Mouse (Mus musculus) stomach, postnatal 0 days (tissue): ENCODE results near the gene Lta. TPM values are rescaled to one million over a fixed set of nuclear protein-coding genes. Genes with fewer than 3 reads are reported as not detected.

ENCODE experiments used
- ATAC-seq: fragments of 200-750 bp; cut with Nextera tagmentation; 2 replicates; pipeline ENCODE4 v1.8.0; 2017; ENCODE audit not compliant: low FRiP score, low TSS enrichment
- DNase-seq: peaks from one replicate; pipeline ENCODE4 v3.0.0-alpha.2; 2016; ENCODE audit warnings: low spot score
- H3K27ac ChIP-seq: fragments of 300-500 bp; sonication (generic); replicated peaks from 2 replicates; pipeline ENCODE4 v1.5.1; 2014; ENCODE audit warnings: mild to moderate bottlenecking, control low read depth
- H3K27me3 ChIP-seq: fragments of 300-500 bp; sonication (generic); 2 replicates; pipeline ENCODE4 v1.6.1; 2014; ENCODE audit warnings: low read length; ENCODE audit not compliant: control insufficient read depth, insufficient read depth
- H3K36me3 ChIP-seq: fragments of 300-500 bp; sonication (generic); 2 replicates; pipeline ENCODE4 v1.6.1; 2014; ENCODE audit warnings: low read length, mixed read lengths; ENCODE audit not compliant: control insufficient read depth, insufficient read depth
- H3K4me1 ChIP-seq: fragments of 300-500 bp; sonication (generic); replicated peaks from 2 replicates; pipeline ENCODE4 v1.6.1; 2014; ENCODE audit warnings: antibody characterized with exemption; ENCODE audit not compliant: control insufficient read depth, insufficient read depth
- H3K4me2 ChIP-seq: fragments of 300-500 bp; sonication (generic); replicated peaks from 2 replicates; pipeline ENCODE4 v1.6.1; 2014; ENCODE audit warnings: low read depth, mild to moderate bottlenecking, control low read depth, moderate library complexity
- H3K4me3 ChIP-seq: fragments of 300-500 bp; sonication (generic); 2 replicates; pipeline ENCODE4 v1.5.1; 2014; ENCODE audit warnings: low read depth, low read length, control low read depth
- H3K9ac ChIP-seq: fragments of 300-500 bp; sonication (generic); 2 replicates; pipeline ENCODE4 v1.6.1; 2014; ENCODE audit warnings: mild to moderate bottlenecking, low read length, control low read depth, mixed read lengths
- H3K9me3 ChIP-seq: fragments of 300-500 bp; sonication (generic); 2 replicates; pipeline ENCODE4 v1.6.1; 2016; ENCODE audit warnings: low read length; ENCODE audit not compliant: control insufficient read depth
- CTCF ChIP-seq: IDR thresholded peaks from 2 replicates; pipeline ENCODE4 v1.5.1; 2016; ENCODE audit warnings: antibody characterized with exemption, low read depth, mild to moderate bottlenecking, moderate library complexity
- EP300 ChIP-seq: optimal IDR thresholded peaks from 2 replicates; pipeline ENCODE3; 2016; ENCODE audit warnings: antibody characterized with exemption
- WGBS: fragments of 180-500 bp; shearing (Covaris S2); extraction: QIAGEN DNeasy Blood & Tissue Kit; methylation state at CpG from one replicate; pipeline ENCODE4 v1.1.7; 2014; 5-methylcytosine and 5-hydroxymethylcytosine counted together
- polyA plus RNA-seq: library from polyadenylated mRNA; unstranded; fragments of >200 nt; fragmentation: Nextera tagmentation; extraction: Ambion mirVana; gene quantifications from 2 replicates; pipeline ENCODE4 v1.2.1, GENCODE M21; 2015

Lta gene
- polyA plus RNA-seq, result 0.11 and 0.16 TPM in 2 replicates

DNA sequence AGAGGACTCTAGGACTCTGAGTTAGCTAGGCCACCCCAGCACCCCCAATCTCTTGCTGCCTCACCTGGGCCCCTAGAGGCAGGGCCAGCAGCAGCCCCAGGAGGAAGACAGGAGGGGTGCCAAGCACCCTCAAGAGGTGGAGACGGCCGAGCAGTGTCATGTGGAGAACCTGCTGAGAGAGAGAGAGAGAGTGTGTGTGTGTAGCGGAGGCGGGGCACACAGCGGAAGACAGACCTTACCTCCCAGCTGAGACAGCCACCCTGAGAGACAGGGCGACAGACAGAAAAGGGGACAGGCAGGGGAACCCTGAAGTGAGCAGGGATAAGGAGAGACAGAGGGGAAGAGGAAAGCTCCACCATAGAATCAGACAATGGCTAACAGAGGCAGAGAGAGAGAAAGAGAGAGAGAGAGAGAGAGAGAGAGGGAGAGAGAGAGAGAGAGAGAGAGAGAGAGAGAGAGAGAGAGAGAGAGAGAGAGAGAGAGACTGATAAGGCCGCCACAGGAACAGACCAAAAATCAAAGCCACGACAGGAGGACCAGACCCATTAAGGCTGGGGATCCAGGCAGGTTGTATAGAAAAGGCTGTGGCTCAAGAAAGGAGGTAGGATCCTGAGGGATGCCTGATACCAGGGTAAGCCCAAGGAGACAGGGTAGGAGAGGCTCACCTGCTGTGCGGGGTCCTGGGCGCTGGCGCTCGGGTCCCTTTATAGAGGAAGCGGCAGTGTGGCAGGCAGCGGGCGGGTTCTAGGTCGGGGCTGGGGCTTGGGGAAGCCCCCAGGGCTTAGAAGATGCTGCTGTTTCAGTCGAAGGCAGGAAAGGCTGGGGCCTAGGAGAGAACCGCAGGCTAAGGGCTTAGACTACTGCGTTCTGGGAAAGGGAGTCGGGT, at the start of gene Lta:
Gene Lta, minus strand, starts transcription at position 858 of the 886 bp plus-strand sequence.
- Histone ChIP-seq H3K27me3 (no peaks in the 10 kb centered on the region; the same call in 1 of the 2 replicates), H3K27ac (no peak within 1 kb of the TSS), H3K36me3 (no peaks in the 10 kb centered on the region), H3K9ac (no peak within 1 kb of the TSS), H3K4me2 (no peak within 1 kb of the TSS), H3K4me3 (no peak within 1 kb of the TSS), H3K4me1 (no peaks in the 10 kb centered on the region), H3K9me3 (no peaks in the 10 kb centered on the region)
- TF ChIP-seq EP300 (no peak), CTCF (no peak)
- ATAC-seq (peak; percentile 14; the same call in 1 of the 2 replicates), DNase-seq (no peak)
- 36% methylated on average over 20 of the region's 20 CpGs for WGBS

DNA sequence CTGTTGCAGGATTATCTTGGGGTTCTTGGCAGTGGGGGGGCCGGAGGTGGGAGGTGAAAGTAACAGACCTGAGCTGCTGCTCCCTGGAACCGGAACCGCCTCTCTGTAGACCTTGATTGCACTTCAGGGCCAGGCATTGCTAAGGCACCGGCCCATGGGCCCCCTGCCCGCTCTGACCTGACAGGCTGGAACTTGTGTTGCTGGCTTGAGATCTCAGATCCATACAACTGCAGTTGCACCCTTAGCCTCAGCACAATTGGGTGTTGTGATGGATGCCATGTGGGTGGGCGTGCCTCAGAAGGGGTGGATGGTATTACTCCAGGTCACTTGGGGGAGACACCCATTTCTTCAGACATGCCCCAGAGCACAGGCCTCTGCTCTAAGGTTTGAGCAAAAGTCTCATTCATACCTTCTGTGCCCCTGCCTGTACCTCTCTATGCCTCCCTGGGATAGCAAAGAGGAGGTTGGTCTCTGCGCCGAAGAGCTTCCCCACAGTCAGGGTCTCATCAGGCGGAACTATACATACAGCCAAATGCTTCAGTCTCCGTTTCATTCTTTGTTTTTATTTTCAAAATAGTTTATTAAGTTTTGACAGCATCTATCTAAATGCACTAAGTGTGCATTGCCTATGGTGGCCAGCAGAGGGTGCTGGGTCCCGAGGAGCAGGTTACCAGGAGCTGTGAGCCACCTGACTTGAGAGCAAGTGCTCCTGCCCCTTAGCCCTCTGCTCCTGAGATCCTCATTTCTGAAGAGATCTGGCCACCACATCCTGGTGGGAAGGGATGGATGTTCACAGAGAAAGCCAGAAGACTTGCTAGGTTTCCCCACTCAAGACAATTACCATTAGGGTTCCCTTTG, 49.3 kb upstream of the Lta start:
- Histone ChIP-seq H3K36me3 (peaks cover 23% of the 10 kb centered on the region), H3K9ac (no peak overlapping the region), H3K4me1 (no peaks in the 10 kb centered on the region), H3K27me3 (no peaks in the 10 kb centered on the region), H3K4me3 (no peak overlapping the region), H3K4me2 (no peak overlapping the region), H3K27ac (no peak overlapping the region), H3K9me3 (no peaks in the 10 kb centered on the region)
- ATAC-seq (peak; percentile 25), DNase-seq (peak; percentile 72)
- TF ChIP-seq EP300, result no peak
- TF ChIP-seq CTCF, result peak; percentile 90
- 43% methylated on average over 11 of the region's 11 CpGs for WGBS

DNA sequence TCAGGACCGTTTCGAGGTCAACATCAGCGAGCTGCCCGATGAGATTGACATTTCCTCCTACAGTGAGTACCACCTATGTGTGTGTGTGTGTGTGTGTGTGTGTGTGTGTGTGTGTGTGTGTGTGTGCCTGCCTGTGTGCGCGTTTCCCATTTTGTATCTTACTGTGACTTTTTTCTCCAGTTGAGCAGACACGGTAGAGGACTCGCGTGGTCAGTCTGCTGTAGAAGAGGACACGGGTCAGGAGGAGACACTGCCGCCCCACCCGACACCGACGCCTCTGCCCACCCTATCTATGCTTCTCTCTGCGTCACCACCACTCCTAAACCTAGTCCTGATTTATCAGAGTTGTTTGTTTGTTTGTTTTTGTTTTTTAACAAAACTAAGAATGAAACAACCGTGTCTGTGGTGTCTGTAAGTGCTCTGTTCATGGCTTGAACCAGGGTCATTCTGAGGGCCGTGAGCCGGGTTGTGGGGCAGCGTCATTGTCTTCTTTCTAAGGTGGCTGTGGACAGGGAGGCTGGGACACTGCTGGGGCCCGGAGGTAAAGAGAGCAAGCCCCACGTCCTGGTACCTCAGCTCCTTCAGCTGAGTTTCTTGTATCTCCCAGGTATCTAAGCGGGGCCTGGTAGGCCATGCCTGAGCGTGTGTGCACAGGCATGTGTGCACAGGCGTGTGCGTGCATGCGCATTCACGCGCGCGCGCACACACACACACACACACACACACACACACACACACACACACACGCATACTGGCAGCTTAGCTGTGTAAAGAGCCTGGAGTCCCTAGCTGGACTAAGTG, 48.3 kb upstream of the Lta start:
- no peak overlapping the region for H3K4me2 ChIP-seq
- no peak for ATAC-seq
- 75% methylated on average over 32 of the region's 32 CpGs for WGBS

DNA sequence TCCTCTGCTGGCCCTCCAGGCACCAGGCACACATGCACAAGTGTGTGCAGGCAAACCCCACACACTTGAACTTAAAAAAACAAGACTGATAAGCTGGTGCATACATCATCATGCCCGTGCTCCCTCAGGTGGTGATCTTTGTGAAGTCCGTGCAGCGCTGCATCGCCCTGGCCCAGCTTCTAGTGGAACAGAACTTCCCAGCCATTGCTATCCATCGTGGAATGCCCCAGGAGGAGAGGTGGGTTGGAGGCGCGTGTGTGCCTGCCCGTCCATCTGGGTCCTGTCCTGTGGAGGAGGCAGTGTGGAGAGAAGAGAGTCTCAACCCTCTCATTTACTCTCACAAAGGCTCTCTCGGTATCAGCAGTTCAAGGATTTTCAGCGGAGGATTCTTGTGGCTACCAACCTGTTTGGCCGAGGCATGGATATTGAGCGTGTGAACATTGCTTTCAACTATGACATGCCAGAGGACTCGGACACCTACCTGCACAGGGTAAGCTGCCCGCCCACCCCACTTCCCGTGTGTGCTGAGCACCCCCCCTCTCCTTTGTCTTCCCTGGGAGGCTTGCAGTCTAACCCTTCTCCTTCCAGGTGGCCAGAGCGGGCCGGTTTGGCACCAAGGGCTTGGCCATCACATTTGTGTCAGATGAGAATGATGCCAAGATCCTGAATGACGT, 47.6 kb upstream of the Lta start:
- WGBS, result 75% methylated on average over 18 of the region's 18 CpGs
- DNase-seq (no peak), ATAC-seq (no peak)
- no peak overlapping the region for H3K9ac ChIP-seq
- no peaks in the 10 kb centered on the region for H3K9me3 ChIP-seq
- TF ChIP-seq EP300 (no peak), CTCF (peak; percentile 16)
- no peaks in the 10 kb centered on the region for H3K4me1 ChIP-seq
- no peak overlapping the region for H3K27ac ChIP-seq
- H3K27me3 ChIP-seq, result no peaks in the 10 kb centered on the region
- peaks cover 34% of the 10 kb centered on the region for H3K36me3 ChIP-seq
- no peak overlapping the region for H3K4me3 ChIP-seq
- H3K4me2 ChIP-seq, result no peak overlapping the region

More for the DNA sequence above, 48.3 kb upstream of the Lta start:
- no peak for DNase-seq
- Histone ChIP-seq H3K9me3 (no peaks in the 10 kb centered on the region), H3K27me3 (no peaks in the 10 kb centered on the region), H3K4me1 (no peaks in the 10 kb centered on the region), H3K9ac (no peak overlapping the region), H3K4me3 (no peak overlapping the region), H3K27ac (no peak overlapping the region), H3K36me3 (peaks cover 33% of the 10 kb centered on the region)
- no peak for TF ChIP-seq CTCF
- TF ChIP-seq EP300, result no peak

DNA sequence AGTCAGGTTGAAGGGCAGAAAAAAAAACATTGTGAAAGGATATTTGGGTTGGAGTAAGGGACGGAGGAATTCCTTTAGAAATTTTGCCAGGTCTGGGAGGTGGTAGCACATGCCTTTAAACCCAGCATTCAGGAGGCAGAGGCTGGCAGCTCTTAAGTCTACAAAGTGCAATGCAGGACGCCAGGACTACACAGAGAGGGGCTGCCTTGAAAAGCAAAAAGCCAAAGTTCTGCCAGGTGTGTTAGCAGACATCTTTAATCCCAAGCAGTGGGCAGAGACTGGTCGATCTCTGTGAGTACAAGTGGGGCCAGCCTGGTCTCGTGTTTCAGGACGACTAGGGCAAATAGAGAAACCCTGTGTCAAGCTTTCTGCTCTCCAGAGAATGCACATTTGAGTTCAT, 46.8 kb upstream of the Lta start:
- Histone ChIP-seq H3K27ac (no peak overlapping the region), H3K4me1 (no peaks in the 10 kb centered on the region), H3K9me3 (no peaks in the 10 kb centered on the region), H3K4me2 (no peak overlapping the region), H3K9ac (no peak overlapping the region), H3K27me3 (no peaks in the 10 kb centered on the region), H3K36me3 (peaks cover 40% of the 10 kb centered on the region), H3K4me3 (no peak overlapping the region)
- ATAC-seq (no peak), DNase-seq (no peak)
- 65% methylated on average over 5 of the region's 5 CpGs for WGBS
- no peak for TF ChIP-seq EP300
- no peak for TF ChIP-seq CTCF
